Mouse (Mus musculus): ENCODE measurements around the gene Ifnl2.
A peak's percentile ranks its signal among the peaks of the same experiment; 100 is the strongest.

The Ifnl2 gene

DNA sequence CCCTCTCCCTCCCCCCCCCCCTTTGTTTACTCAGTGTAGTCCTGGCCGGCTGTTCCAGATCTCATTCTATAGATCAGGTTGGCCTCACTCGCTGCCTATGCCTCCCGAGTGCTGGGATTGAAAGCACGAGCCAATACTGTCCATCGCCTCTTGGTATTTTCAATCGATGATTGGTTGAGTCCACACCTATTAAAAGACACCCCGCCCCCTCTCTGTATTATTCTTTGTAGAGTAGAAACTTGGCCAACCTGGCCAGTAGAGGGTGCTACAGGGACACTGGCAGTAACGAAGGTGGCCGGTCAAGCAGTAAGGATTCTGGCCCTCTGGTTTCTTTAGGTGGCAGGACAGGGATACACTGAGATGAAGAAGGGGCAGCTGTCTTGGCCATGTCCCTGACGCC, 19.8 kb downstream of the Ifnl2 start:
- DNase-seq, result peak; percentile 19

DNA sequence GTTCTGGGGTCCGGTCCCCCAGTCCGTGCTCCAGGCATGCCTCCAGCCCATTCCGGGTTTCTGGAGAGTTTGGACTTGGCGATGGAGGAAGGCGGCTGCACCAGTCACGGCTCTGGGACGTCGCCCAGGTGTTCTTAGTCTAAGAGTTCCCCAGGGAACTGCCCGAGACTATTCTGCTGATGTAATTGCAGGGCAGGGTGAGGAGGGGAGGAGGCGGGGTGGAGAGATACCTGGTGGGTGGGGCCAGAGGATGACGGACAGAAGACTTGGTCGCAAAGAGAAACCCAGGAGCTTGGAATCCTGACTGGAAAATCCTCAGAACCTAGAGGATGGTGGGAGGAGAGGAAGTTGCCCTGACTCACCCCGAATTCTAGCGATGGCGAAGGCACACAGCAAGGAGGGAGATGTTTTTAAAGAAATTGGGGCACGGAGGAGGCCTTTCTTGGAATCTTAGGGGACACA, 22.2 kb downstream of the Ifnl2 start:
- peak; percentile 28 for DNase-seq

GRCm38 (mm10) chr7:28484192-28484591, 26.1 kb downstream of the Ifnl2 start:
- DNase-seq, result no peak

GRCm38 (mm10) chr7:28482854-28483253, 27.4 kb downstream of the Ifnl2 start:
- no peak for DNase-seq

- DNase-seq, result no peak
These were observed 31.4 kb downstream of the Ifnl2 start for GRCm38 (mm10) chr7:28478854-28479253.

- no peak for DNase-seq
These were observed 32.9 kb downstream of the Ifnl2 start for GRCm38 (mm10) chr7:28477363-28477762.

DNA sequence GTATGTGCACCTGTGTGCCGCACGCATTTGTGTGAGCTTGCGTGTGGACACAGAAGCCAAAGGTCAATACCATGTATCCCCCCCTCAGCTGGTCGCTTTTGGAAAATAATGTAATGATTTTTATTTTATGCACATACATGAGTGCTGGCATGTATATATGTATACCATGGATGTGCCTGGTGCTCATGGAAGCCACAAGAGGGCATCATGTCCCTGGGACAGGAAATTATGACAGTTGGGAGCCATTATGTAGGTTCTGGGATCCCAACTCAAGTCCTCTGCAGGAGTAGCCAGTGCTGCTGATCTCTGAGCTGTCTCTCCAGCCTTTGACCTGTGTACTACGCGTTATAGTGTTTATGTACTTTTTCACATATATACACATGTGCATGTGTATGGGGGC, 34.1 kb downstream of the Ifnl2 start:
- no peak for DNase-seq

- peak; percentile 19 for DNase-seq
These were observed 43.0 kb downstream of the Ifnl2 start for GRCm38 (mm10) chr7:28467213-28467751.

GRCm38 (mm10) chr7:28466721-28467212, 43.5 kb downstream of the Ifnl2 start:
- DNase-seq, result no peak

DNA sequence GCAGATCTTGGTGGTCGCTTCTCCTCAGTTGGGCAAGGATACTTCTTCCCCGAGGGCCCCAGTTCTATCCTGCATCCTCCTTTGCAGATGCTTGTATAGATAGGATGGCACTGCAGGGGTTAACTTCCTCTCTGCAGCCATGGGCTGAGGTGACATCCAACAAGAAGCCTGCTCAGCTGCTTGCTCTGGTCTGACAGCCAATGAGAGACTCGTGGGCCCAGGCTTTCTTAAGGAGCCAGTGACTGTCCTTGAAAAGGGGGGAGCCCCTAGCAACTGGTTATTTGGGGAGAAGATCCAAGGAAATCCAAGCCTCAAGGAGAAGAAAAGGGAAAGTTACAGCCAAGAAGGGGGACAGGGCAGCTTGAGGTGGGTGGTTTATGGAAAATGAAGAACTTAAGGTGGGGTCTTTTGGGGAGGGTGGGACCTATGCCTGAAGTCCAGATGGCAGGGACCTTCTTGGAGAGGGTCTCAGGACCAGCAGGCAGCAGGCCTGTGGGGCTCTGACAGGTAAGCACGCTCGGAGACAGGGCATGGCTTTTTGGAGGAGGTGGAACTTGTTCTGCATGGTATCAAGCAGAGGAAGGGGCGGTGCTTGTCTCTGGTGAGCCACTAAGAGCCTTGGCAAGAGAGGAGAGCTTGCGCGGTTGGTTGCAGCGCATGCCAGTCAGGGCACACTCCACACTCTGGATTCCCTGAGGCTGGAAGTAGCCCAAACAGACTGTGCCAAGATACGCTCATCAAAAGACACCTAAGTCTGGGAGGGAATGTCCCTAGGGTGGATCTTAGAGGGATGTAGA, 45.6 kb downstream of the Ifnl2 start:
- DNase-seq, result peak; percentile 91

DNA sequence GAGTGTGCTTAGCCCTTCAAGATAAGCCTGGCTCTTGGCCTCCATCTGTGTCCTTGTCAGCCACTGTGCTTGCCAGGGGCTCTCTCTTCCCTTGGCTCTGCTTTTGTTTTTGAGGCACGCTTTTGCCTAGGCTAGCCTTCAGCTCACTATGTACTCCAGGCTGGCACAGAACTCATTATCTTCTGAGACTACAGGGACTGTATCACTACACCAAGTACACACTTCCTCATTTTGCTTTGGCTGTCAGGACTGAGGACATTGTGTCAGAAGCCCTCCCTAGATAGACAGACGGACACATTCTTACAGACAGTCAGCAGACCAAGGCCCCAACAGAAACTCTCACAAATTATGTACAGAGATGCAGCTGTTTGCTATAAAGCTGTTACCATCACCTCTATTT, 47.5 kb downstream of the Ifnl2 start:
- DNase-seq, result no peak

GRCm38 (mm10) chr7:28460361-28460760, 49.9 kb downstream of the Ifnl2 start:
- no peak for DNase-seq

All from right cerebral cortex, postnatal 14 days (tissue).